Mouse (Mus musculus) natural killer cell, adult 2 months (primary cell): ENCODE measurements around the gene Cpvl.

Source experiments
- DNase-seq, 2 experiments: peaks; one replicate each; pipeline ENCODE4 v3.0.0; 2022; ENCODE audit warnings: low spot score in 2 of 2

Gene Cpvl

GRCm38 (mm10) chr6:53978571-53978970 is at the start of gene Cpvl:
Gene Cpvl (minus strand): TSS chr6:53978671.
- no peak for DNase-seq

DNA sequence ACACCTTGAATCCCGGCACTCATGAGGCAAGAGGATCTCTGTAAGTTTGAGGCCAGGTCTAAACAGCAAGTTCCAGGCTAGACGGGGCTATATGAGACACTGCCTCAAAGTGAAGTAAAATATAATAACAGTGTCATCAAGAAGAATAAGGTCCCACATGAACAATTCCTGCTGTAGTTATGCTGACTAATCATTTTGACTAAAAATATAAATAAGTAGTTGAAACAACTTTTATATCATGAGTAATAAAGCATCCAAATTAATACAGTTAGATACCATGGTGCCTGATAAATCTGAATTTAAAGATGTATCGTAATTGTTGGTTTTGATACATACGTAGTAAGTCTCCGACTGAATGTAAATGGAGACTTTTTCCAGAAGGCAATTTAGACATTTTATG is 45.4 kb upstream of the Cpvl start:
- DNase-seq = no peak

GRCm38 (mm10) chr6:54021123-54021789 is 42.8 kb upstream of the Cpvl start:
- DNase-seq = peak in 1 of 2 experiments; percentile 3

GRCm38 (mm10) chr6:54018861-54019260 is 40.4 kb upstream of the Cpvl start:
- no peak for DNase-seq

GRCm38 (mm10) chr6:54018038-54018437 is 39.6 kb upstream of the Cpvl start:
- no peak for DNase-seq

GRCm38 (mm10) chr6:54012163-54012562 is 33.7 kb upstream of the Cpvl start:
- no peak for DNase-seq

- DNase-seq = no peak
Measured at GRCm38 (mm10) chr6:54010362-54010761, 31.9 kb upstream of the Cpvl start.

GRCm38 (mm10) chr6:54009293-54009692 is 30.8 kb upstream of the Cpvl start:
- no peak for DNase-seq

DNA sequence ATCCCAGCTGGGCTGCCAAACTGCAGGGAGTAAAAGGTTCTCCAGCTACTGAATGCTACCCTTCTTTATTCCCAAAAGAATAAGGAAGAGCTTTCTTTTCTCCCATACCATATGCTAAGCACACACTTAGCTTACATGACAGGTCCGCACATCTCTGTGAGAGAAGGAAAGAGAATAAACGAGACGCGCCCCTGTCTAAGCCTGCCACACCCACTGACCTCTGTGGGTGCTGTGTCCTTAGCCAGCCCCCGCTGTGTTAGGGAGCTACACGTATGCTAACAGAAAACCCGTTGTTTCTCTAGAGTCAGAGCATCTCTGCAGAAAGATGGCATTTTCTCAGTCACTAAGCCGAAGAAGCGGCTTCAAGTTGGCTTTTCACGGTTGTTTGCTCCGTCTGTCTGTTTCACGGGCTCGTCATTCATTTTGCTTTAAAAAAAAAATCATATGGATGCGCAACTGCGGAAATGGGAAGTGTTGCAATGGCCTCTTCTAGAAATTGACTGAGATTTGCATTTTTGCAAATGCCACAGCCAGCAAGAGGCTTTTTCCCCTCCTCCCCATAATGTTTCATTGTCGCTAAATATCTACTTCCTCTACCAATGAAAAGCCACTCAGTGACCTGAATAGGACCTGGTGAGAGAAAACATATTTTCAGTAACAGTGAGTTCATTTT is 30.1 kb upstream of the Cpvl start:
- DNase-seq = no peak

GRCm38 (mm10) chr6:54005302-54005701 is 26.8 kb upstream of the Cpvl start:
- no peak for DNase-seq

GRCm38 (mm10) chr6:53996226-53996955 is 17.9 kb upstream of the Cpvl start:
- no peak for DNase-seq

GRCm38 (mm10) chr6:53995519-53995918 is 17.0 kb upstream of the Cpvl start:
- DNase-seq = no peak

DNA sequence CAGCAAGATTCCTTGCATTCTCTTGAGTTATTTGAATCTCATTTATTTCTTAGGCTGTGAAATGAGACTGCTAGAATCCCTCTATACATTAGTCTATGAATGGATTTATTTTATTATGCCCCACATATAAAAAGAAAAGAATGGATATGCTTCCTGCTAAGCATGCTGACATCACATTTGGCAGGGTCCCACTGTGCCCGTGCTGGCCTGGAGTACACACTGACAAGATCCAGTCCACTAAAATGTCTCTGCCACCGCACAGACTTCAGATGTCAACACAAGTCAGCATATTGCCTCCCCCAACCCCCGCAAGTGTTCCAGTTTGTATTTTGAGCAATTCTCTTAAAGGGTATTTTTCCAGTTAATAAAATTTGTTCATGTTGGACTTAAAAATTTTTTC is 13.9 kb upstream of the Cpvl start:
- no peak for DNase-seq

DNA sequence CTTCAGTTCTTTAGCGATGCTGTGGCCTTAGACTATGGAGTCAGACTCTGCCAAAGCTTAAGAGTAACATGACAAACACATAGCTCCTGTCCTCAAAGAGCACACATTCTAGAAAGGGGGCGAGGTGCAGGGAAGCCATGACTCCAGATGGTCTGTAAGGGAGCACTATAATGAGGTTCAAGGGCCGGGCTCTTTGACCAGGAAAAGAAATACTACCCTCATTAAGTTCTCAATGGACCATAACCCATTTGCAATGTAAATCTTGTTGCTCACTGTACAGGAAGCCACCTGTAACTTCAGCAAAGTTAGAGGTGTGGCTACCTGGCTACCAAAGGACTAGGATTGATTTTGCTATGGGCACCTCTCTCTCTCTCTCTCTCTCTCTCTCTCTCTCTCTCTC is 8.8 kb upstream of the Cpvl start:
- no peak for DNase-seq

GRCm38 (mm10) chr6:53986273-53986985 is 8.0 kb upstream of the Cpvl start:
- no peak for DNase-seq

- DNase-seq = no peak
Measured at GRCm38 (mm10) chr6:53983820-53984219, 5.3 kb upstream of the Cpvl start.

DNA sequence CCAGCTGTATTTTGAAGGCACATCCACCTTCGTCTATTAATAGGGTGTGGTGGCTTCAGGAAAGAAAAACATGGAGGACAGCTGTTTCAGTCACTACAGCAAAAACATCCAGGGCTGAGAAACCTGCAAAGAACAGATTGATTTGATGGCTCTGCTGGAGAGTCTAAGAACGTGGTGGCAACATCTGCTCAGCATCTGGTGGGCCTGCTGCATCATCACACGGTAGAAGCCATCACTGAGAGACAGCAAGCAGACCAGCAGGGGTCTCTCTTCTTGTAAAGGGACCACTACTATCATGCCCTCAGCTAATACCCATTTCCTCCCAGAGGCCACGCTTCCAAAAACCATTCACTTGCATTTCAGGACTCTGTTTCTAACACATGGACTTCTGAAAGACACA is 4.1 kb upstream of the Cpvl start:
- DNase-seq = no peak

DNA sequence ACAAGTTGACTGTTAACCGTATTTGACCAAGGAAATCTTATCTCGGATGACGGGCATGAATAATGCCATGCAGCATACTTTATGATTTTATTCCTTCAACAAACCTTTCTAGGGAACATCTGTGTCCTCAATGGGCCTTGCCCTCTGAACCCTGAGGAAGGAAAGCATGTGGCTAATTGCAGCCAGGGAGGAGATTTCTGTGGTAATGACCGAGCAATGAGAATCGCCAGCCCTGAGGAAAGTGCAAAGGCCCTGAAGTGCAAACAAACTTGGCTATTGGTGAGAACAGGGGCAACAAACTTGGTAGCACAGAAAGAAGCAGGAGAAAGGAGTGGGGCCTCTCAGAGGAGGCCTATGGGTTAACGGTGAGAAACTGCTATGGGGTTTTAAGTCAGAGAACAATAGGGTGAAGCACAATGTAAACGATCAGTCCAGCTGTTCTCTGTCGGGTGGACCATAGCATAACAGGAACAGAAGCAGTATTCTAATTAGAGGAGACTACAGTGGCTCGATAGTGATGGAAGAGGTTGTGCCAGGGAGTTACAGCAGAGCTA is 3.7 kb upstream of the Cpvl start:
- DNase-seq = no peak

GRCm38 (mm10) chr6:53980817-53981480 is 2.5 kb upstream of the Cpvl start:
- no peak for DNase-seq

GRCm38 (mm10) chr6:53974040-53974439 is 4.4 kb downstream of the Cpvl start:
- no peak for DNase-seq

GRCm38 (mm10) chr6:53973468-53973867 is 5.0 kb downstream of the Cpvl start:
- DNase-seq = no peak
